Mouse (Mus musculus): Measurements from ENCODE around the gene Cnrip1. TPM values are rescaled to one million over a fixed set of nuclear protein-coding genes. Genes with fewer than 3 reads are reported as not detected.

Cnrip1 gene
- total RNA-seq (2023): 17.4 to 20.6 TPM (median 19.6 TPM) in 4 replicates

DNA sequence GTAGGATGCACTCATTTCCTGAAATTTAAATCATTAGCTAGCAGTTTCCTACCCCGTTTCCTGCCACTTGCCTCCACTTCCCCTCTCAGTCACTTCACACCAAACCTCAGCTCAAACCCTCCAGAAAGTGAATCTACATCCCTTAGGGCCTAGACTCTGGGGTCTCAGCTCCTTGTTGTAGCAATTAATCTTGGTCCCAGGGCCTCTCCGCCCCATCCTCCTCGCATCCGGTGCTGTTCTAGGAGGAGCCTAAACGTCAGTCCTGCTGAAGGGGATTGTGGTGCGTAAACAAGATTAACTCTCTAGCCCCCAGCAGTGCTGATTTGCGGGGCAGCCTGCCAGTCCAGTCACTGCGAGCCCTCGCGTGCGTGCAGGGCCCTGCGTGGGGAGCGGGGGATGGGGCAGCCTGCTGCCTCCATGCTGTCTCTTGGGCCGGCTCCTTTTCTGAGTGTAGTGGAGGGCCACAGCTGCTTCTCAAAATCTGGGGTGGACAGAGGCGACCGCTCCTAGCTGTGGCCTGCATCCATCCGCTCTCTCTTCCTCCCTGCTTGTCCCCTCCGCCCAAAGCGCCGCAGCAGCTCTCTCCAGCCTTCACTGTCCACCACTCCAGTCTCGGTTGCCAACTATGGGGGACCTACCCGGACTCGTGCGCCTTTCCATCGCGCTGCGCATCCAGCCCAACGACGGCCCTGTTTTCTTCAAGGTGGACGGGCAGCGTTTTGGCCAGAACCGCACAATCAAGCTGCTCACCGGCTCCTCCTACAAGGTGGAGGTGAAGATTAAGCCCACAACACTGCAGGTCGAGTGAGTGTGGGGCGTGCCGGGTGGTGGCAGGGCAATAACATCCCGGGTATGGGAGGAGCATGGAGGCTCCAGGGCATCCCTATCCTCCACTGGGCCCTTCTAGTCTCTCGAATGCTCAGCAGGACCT is at the start of gene Cnrip1, which contains the start of gene Plek:
TSS of gene Cnrip1 (plus strand) at position 42 of the 931 bp plus-strand sequence.
TSS of gene Plek (minus strand) at position 837 of the 931 bp plus-strand sequence.

Other genes with a start within 250 kb of the Cnrip1 start
- gene Fbxo48, start 100.2 kb upstream of the Cnrip1 start, total RNA-seq (2023): 1.9 to 2.9 TPM (median 2.2 TPM) in 4 replicates
- gene Plek, start 795 bp downstream of the Cnrip1 start, total RNA-seq (2023): 168 to 207 TPM (median 191 TPM) in 4 replicates
- 90.7 to 96.6 TPM (median 93.3 TPM) in 4 replicates for gene Ppp3r1, start 107.7 kb downstream of the Cnrip1 start, total RNA-seq (2023)
- 7.0 to 9.2 TPM (median 8.3 TPM) in 4 replicates for gene Wdr92, start 130.5 kb downstream of the Cnrip1 start, total RNA-seq (2023)
- gene Pno1, start 160.0 kb downstream of the Cnrip1 start, total RNA-seq (2023): 20.0 to 25.7 TPM (median 21.2 TPM) in 4 replicates
- gene C1d, start 206.0 kb downstream of the Cnrip1 start, total RNA-seq (2023): 36.0 to 43.8 TPM (median 38.3 TPM) in 4 replicates